Mouse (Mus musculus): ENCODE data around the gene Hist1h4n. TPM values are rescaled to one million over a fixed set of nuclear protein-coding genes. Genes with fewer than 3 reads are reported as not detected.

Hist1h4n gene
- 18.1 TPM for polyA plus RNA-seq (2017; shearing (Covaris generic))

GRCm38 (mm10) chr13:21831418-21832394 is at the start of gene Hist1h4n:
TSS of gene Hist1h4n (minus strand) at chr13:21832196.

GRCm38 (mm10) chr13:21833461-21833860 is 1.5 kb upstream of the Hist1h4n start, which contains the start of the genes Hist1h2ap and Hist1h2br:
TSS of gene Hist1h2ap (minus strand) at chr13:21833507.
TSS of gene Hist1h2br (plus strand) at chr13:21833743.

GRCm38 (mm10) chr13:21811539-21811938 is 20.5 kb downstream of the Hist1h4n start, which contains the start of gene Hist1h4m:
TSS of gene Hist1h4m (plus strand) at chr13:21811746.

GRCm38 (mm10) chr13:21810073-21810472 is 21.9 kb downstream of the Hist1h4n start, which contains the start of the genes Hist1h2bq and Hist1h2ao:
TSS of gene Hist1h2bq (minus strand) at chr13:21810197.
TSS of gene Hist1h2ao (plus strand) at chr13:21810465.

GRCm38 (mm10) chr13:21786899-21787629 is 44.9 kb downstream of the Hist1h4n start, which contains the start of the genes Hist1h2an and Hist1h2bp:
TSS of gene Hist1h2an (minus strand) at chr13:21787218.
TSS of gene Hist1h2bp (plus strand) at chr13:21787461.

GRCm38 (mm10) chr13:21783255-21783617 is 48.8 kb downstream of the Hist1h4n start, which contains the start of gene Hist1h3i:
TSS of gene Hist1h3i (minus strand) at chr13:21783370.

Other genes with a start within 250 kb of the Hist1h4n start
- gene Olfr1362, start 218.2 kb downstream of the Hist1h4n start, polyA plus RNA-seq (2017; shearing (Covaris generic)): not detected
- gene Olfr11, start 189.7 kb downstream of the Hist1h4n start, polyA plus RNA-seq (2017; shearing (Covaris generic)): not detected
- not detected for gene Olfr1361, start 168.8 kb downstream of the Hist1h4n start, polyA plus RNA-seq (2017; shearing (Covaris generic))
- gene Olfr1360, start 154.8 kb downstream of the Hist1h4n start, polyA plus RNA-seq (2017; shearing (Covaris generic)): not detected
- not detected for gene Olfr1359, start 134.1 kb downstream of the Hist1h4n start, polyA plus RNA-seq (2017; shearing (Covaris generic))
- gene Hist1h2bl, start 116.1 kb downstream of the Hist1h4n start, polyA plus RNA-seq (2017; shearing (Covaris generic)): 2.4 TPM
- gene Hist1h2ai, start 115.8 kb downstream of the Hist1h4n start, polyA plus RNA-seq (2017; shearing (Covaris generic)): 14.3 TPM
- not detected for gene Hist1h3h, start 114.5 kb downstream of the Hist1h4n start, polyA plus RNA-seq (2017; shearing (Covaris generic))
- gene Hist1h2bm, start 110.2 kb downstream of the Hist1h4n start, polyA plus RNA-seq (2017; shearing (Covaris generic)): 0.87 TPM
- 0.80 TPM for gene Hist1h4j, start 97.1 kb downstream of the Hist1h4n start, polyA plus RNA-seq (2017; shearing (Covaris generic))
- gene Hist1h4k, start 81.7 kb downstream of the Hist1h4n start, polyA plus RNA-seq (2017; shearing (Covaris generic)): 8.1 TPM
- 1.6 TPM for gene Hist1h2ak, start 78.4 kb downstream of the Hist1h4n start, polyA plus RNA-seq (2017; shearing (Covaris generic))
- not detected for gene Hist1h2bn, start 78.1 kb downstream of the Hist1h4n start, polyA plus RNA-seq (2017; shearing (Covaris generic))
- gene Hist1h1b, start 51.6 kb downstream of the Hist1h4n start, polyA plus RNA-seq (2017; shearing (Covaris generic)): 1.8 TPM
- gene Hist1h3i, start 48.8 kb downstream of the Hist1h4n start, polyA plus RNA-seq (2017; shearing (Covaris generic)): 1.1 TPM
- 0.99 TPM for gene Hist1h2an, start 45.0 kb downstream of the Hist1h4n start, polyA plus RNA-seq (2017; shearing (Covaris generic))
- gene Hist1h2bp, start 44.7 kb downstream of the Hist1h4n start, polyA plus RNA-seq (2017; shearing (Covaris generic)): not detected
- gene Hist1h2bq, start 22.0 kb downstream of the Hist1h4n start, polyA plus RNA-seq (2017; shearing (Covaris generic)): 5.0 TPM
- not detected for gene Hist1h2ao, start 21.7 kb downstream of the Hist1h4n start, polyA plus RNA-seq (2017; shearing (Covaris generic))
- gene Hist1h4m, start 20.4 kb downstream of the Hist1h4n start, polyA plus RNA-seq (2017; shearing (Covaris generic)): 36.0 TPM
- gene Hist1h2ap, start 1.3 kb upstream of the Hist1h4n start, polyA plus RNA-seq (2017; shearing (Covaris generic)): 144 TPM
- gene Hist1h2br, start 1.5 kb upstream of the Hist1h4n start, polyA plus RNA-seq (2017; shearing (Covaris generic)): 5.0 TPM
- gene Zfp184, start 112.9 kb upstream of the Hist1h4n start, polyA plus RNA-seq (2017; shearing (Covaris generic)): not detected
- gene Pom121l2, start 149.0 kb upstream of the Hist1h4n start, polyA plus RNA-seq (2017; shearing (Covaris generic)): not detected
- gene Prss16, start 177.5 kb upstream of the Hist1h4n start, polyA plus RNA-seq (2017; shearing (Covaris generic)): 0.57 TPM
- gene Hist1h2ah, start 203.4 kb upstream of the Hist1h4n start, polyA plus RNA-seq (2017; shearing (Covaris generic)): not detected
- gene Hist1h2bk, start 203.7 kb upstream of the Hist1h4n start, polyA plus RNA-seq (2017; shearing (Covaris generic)): 0.47 TPM
- 9.4 TPM for gene Hist1h4i, start 209.2 kb upstream of the Hist1h4n start, polyA plus RNA-seq (2017; shearing (Covaris generic))
- gene Hist1h2ag, start 210.7 kb upstream of the Hist1h4n start, polyA plus RNA-seq (2017; shearing (Covaris generic)): 0.59 TPM
- 2.6 TPM for gene Hist1h2bj, start 211.0 kb upstream of the Hist1h4n start, polyA plus RNA-seq (2017; shearing (Covaris generic))

All from CD4-positive, CD25-positive, alpha-beta regulatory T cell (primary cell).